Mouse (Mus musculus): Measurements from ENCODE around the gene Mafg.
A peak's percentile ranks its signal among the peaks of the same experiment; 100 is the strongest.

Mafg gene

GRCm38 (mm10) chr11:120620195-120620594 lies 13.2 kb downstream of the Mafg start:
- no peak for DNase-seq

GRCm38 (mm10) chr11:120618619-120619535 lies 14.5 kb downstream of the Mafg start:
- no peak for DNase-seq

GRCm38 (mm10) chr11:120617519-120618112 lies 15.8 kb downstream of the Mafg start, which contains the start of gene Pcyt2:
Gene Pcyt2 (minus strand): TSS chr11:120617936.
- DNase-seq: peak; percentile 96

GRCm38 (mm10) chr11:120616617-120617294 lies 16.6 kb downstream of the Mafg start:
- DNase-seq: peak; percentile 75

GRCm38 (mm10) chr11:120615606-120616203 lies 17.7 kb downstream of the Mafg start:
- DNase-seq: no peak

- no peak for DNase-seq
Observed at GRCm38 (mm10) chr11:120615167-120615566, 18.2 kb downstream of the Mafg start.

- no peak for DNase-seq
Observed at GRCm38 (mm10) chr11:120613976-120614375, 19.4 kb downstream of the Mafg start.

- DNase-seq: no peak
Observed at GRCm38 (mm10) chr11:120613481-120613972, 19.9 kb downstream of the Mafg start.

- DNase-seq: peak; percentile 83
Observed at GRCm38 (mm10) chr11:120612763-120613162, 20.6 kb downstream of the Mafg start.

- no peak for DNase-seq
Observed at GRCm38 (mm10) chr11:120610477-120611046, 22.8 kb downstream of the Mafg start.

- peak; percentile 68 for DNase-seq
Observed at GRCm38 (mm10) chr11:120609250-120609649, 24.1 kb downstream of the Mafg start.

GRCm38 (mm10) chr11:120608241-120609034 lies 25.0 kb downstream of the Mafg start, which contains the start of gene Npb:
Gene Npb (plus strand): TSS chr11:120608477.
- DNase-seq: no peak

- DNase-seq: no peak
Observed at GRCm38 (mm10) chr11:120606764-120607163, 26.6 kb downstream of the Mafg start.

- DNase-seq: no peak
Observed at GRCm38 (mm10) chr11:120605667-120606066, 27.7 kb downstream of the Mafg start.

GRCm38 (mm10) chr11:120603545-120603944 lies 29.9 kb downstream of the Mafg start:
- DNase-seq: no peak

- no peak for DNase-seq
Observed at GRCm38 (mm10) chr11:120600716-120601115, 32.7 kb downstream of the Mafg start.

- DNase-seq: no peak
Observed at GRCm38 (mm10) chr11:120598990-120599549, 34.3 kb downstream of the Mafg start.

GRCm38 (mm10) chr11:120598283-120598989 lies 35.0 kb downstream of the Mafg start, which contains the start of the genes Alyref and Anapc11:
Gene Alyref (minus strand): TSS chr11:120598365.
Gene Anapc11 (plus strand): TSS chr11:120598421.
- DNase-seq: peak; percentile 97

GRCm38 (mm10) chr11:120597240-120598235 lies 35.9 kb downstream of the Mafg start:
- peak; percentile 49 for DNase-seq

Data from kidney, postnatal 14 days (tissue).